Comparison of ENCODE assay signal across 18 mouse cellular contexts in genomic region chr14:72932296-72932695, GRCm38 (mm10).
DNase-seq lines count a peak whose midpoint lies in the region; ATAC-seq lines count a peak whose summit lies in the region.
"Had no signal": no experiment of that assay in that cellular context is flagged by ENCODE, and none has a peak within 500 bp of the region (broad histone marks: within the 10 kb centered on the region; RNA-seq: fewer than 3 reads in every experiment).

No protein-coding gene starts in this region.

- 68% methylated on average over 9 of the region's 9 CpGs for WGBS in heart, embryonic 11.5 days (ENCODE audit: insufficient replicate concordance)
- 84% methylated on average over 9 of the region's 9 CpGs for WGBS in forebrain, embryonic 15.5 days

- peak; percentile 42 to 65 for DNase-seq in heart, adult 18-20 months
- DNase-seq in right cerebral cortex, adult 18-20 months = peak; percentile 15
- no peak for DNase-seq in right cerebral cortex, postnatal 25 days
- DNase-seq in heart, adult 9 months (ENCODE audit: low spot score in 2 of 2) = peak; percentile 36 to 44
- DNase-seq in urinary bladder, postnatal 4 days (ENCODE audit: low spot score in 2 of 2) = no peak
- DNase-seq: cerebellum, adult 2 months; kidney, adult 18-20 months; right cerebral cortex, postnatal 14 days had no signal

- H3K36me3 ChIP-seq in heart, embryonic 11.5 days (ENCODE audit: control insufficient read depth, insufficient read depth, low read length) = no peaks in the 10 kb centered on the region
- no peaks in the 10 kb centered on the region for H3K36me3 ChIP-seq in forebrain, embryonic 15.5 days
- H3K36me3 ChIP-seq: heart, embryonic 15.5 days had no signal

- no peaks in the 10 kb centered on the region for H3K27me3 ChIP-seq in heart, embryonic 11.5 days (ENCODE audit: control insufficient read depth, insufficient read depth, low read length)
- H3K27me3 ChIP-seq in forebrain, embryonic 15.5 days = no peaks in the 10 kb centered on the region
- H3K27me3 ChIP-seq: forebrain, embryonic 13.5 days; heart, embryonic 15.5 days; Patski had no signal

- no peaks in the 10 kb centered on the region for H3K9me3 ChIP-seq in heart, embryonic 11.5 days (replicated peaks; ENCODE audit: control insufficient read depth, low read length)
- H3K9me3 ChIP-seq in forebrain, embryonic 15.5 days = no peaks in the 10 kb centered on the region
- H3K9me3 ChIP-seq: forebrain, embryonic 13.5 days; heart, embryonic 15.5 days had no signal

- no peak overlapping the region for H3K4me3 ChIP-seq in heart, embryonic 11.5 days (ENCODE audit: low read depth, low read length)
- H3K4me3 ChIP-seq in forebrain, embryonic 15.5 days = no peak overlapping the region
- H3K4me3 ChIP-seq: forebrain, embryonic 13.5 days; heart, embryonic 15.5 days; layer of hippocampus, adult 2 months; myocyte had no signal

- H3K9ac ChIP-seq in heart, embryonic 11.5 days (ENCODE audit: low read depth, low read length) = no peak overlapping the region
- no peak overlapping the region for H3K9ac ChIP-seq in forebrain, embryonic 15.5 days (replicated peaks)
- H3K9ac ChIP-seq: forebrain, embryonic 13.5 days; heart, embryonic 15.5 days; liver, embryonic 14.5 days had no signal

- H3K4me2 ChIP-seq in heart, embryonic 11.5 days = no peak overlapping the region
- no peak overlapping the region for H3K4me2 ChIP-seq in forebrain, embryonic 15.5 days (replicated peaks)
- H3K4me2 ChIP-seq: forebrain, embryonic 13.5 days; heart, embryonic 15.5 days; midbrain, embryonic 11.5 days had no signal

- H3K4me1 ChIP-seq in heart, embryonic 11.5 days (ENCODE audit: control insufficient read depth, insufficient read depth, low read length) = no peaks in the 10 kb centered on the region
- no peaks in the 10 kb centered on the region for H3K4me1 ChIP-seq in forebrain, embryonic 15.5 days
- H3K4me1 ChIP-seq: forebrain, embryonic 13.5 days; heart, embryonic 15.5 days had no signal

- no peak for ATAC-seq in heart, embryonic 11.5 days (replicated peaks; ENCODE audit: insufficient number of reproducible peaks, low FRiP score, low TSS enrichment)
- ATAC-seq in forebrain, embryonic 15.5 days (replicated peaks) = no peak
- ATAC-seq: forebrain, embryonic 13.5 days; hindbrain, embryonic 16.5 days; Patski had no signal

- H3K27ac ChIP-seq in heart, embryonic 11.5 days (ENCODE audit: low read depth, low read length) = no peak overlapping the region
- H3K27ac ChIP-seq in forebrain, embryonic 15.5 days (replicated peaks) = no peak overlapping the region
- H3K27ac ChIP-seq: forebrain, embryonic 13.5 days; heart, embryonic 15.5 days; layer of hippocampus, adult 2 months; liver, embryonic 14.5 days had no signal

Comparison
In these comparisons a context has a peak if more than half of its experiments do, and no peak if none do; other contexts are left out.
1. DNase-seq: peak in heart, adult 18-20 months (2 of 2), right cerebral cortex, adult 18-20 months (single experiment) and heart, adult 9 months (2 of 2); none in right cerebral cortex, postnatal 25 days (single experiment) and urinary bladder, postnatal 4 days (0 of 2).